Mouse (Mus musculus): ENCODE measurements around the gene Sidt2. TPM values are rescaled to one million over a fixed set of nuclear protein-coding genes. Genes with fewer than 3 reads are reported as not detected.

Gene Sidt2
- total RNA-seq, 2 experiments from 2014 or later: 119 to 265 TPM

- no peak for DNase-seq (ENCODE audit: low spot score in 2 of 2)
These were observed 37.8 kb downstream of the Sidt2 start for GRCm38 (mm10) chr9:45917041-45917934.

- DNase-seq (ENCODE audit: low spot score in 2 of 2): no peak
These were observed 39.4 kb downstream of the Sidt2 start for GRCm38 (mm10) chr9:45915659-45916058.

GRCm38 (mm10) chr9:45911673-45912072 is 43.4 kb downstream of the Sidt2 start:
- peak; percentile 61 to 70 for DNase-seq (ENCODE audit: low spot score in 2 of 2)

GRCm38 (mm10) chr9:45910995-45911394 is 44.1 kb downstream of the Sidt2 start:
- no peak for DNase-seq (ENCODE audit: low spot score in 2 of 2)

- DNase-seq (ENCODE audit: low spot score in 2 of 2): no peak
These were observed 48.0 kb downstream of the Sidt2 start for GRCm38 (mm10) chr9:45907078-45907428.

GRCm38 (mm10) chr9:45906355-45907077 is 48.5 kb downstream of the Sidt2 start, which contains the start of the genes Pcsk7 and Rnf214:
Gene Pcsk7 (plus strand): TSS chr9:45906497.
Gene Rnf214 (minus strand): TSS chr9:45906911.
- peak; percentile 91 to 94 for DNase-seq (ENCODE audit: low spot score in 2 of 2)

- no peak for DNase-seq (ENCODE audit: low spot score in 2 of 2)
These were observed 49.2 kb downstream of the Sidt2 start for GRCm38 (mm10) chr9:45905811-45906237.

- DNase-seq (ENCODE audit: low spot score in 2 of 2): no peak
These were observed 49.9 kb downstream of the Sidt2 start for GRCm38 (mm10) chr9:45905196-45905595.

GRCm38 (mm10) chr9:45893681-45894080 is 61.4 kb downstream of the Sidt2 start:
- no peak for DNase-seq (ENCODE audit: low spot score in 2 of 2)

Small RNA genes lying within 50 kb of the gene (microRNA-seq; reads per million reads assigned to microRNA genes)
- 0 to 1.4 reads per million in 2 experiments for gene Mir7087 (ENCODE audit: borderline number of aligned reads in 2 of 2)

Other genes starting within 250 kb of the Sidt2 start
- 10 to 100 TPM in 1 of 2 experiments, 1 to 10 TPM in 1; 9.6 to 12.0 TPM for gene Cep164, start 126.6 kb downstream of the Sidt2 start, total RNA-seq (2021)
- gene Bace1, start 116.7 kb downstream of the Sidt2 start, total RNA-seq (2021): 10 to 100 TPM; 21.3 to 25.2 TPM
- gene Pcsk7, start 48.8 kb downstream of the Sidt2 start, total RNA-seq (2021): 10 to 100 TPM; 26.2 to 27.0 TPM
- gene Rnf214, start 48.3 kb downstream of the Sidt2 start, total RNA-seq (2021): 10 to 100 TPM; 35.6 to 39.4 TPM
- gene Tagln, start 19.2 kb downstream of the Sidt2 start, total RNA-seq (2021): 100 to 1,000 TPM in 1 of 2 experiments, 10 to 100 TPM in 1; 92.8 to 152 TPM
- 100 to 1,000 TPM; 149 to 164 TPM for gene Pafah1b2, start 57.4 kb upstream of the Sidt2 start, total RNA-seq (2021)
- gene Sik3, start 57.6 kb upstream of the Sidt2 start, total RNA-seq (2021): 10 to 100 TPM; 63.2 to 88.3 TPM